Mouse (Mus musculus): ENCODE measurements around the gene Olfr524. TPM values are rescaled to one million over a fixed set of nuclear protein-coding genes. Genes with fewer than 3 reads are reported as not detected.

The Olfr524 gene
- polyA plus RNA-seq (2016; fragmentation: Nextera tagmentation; extraction: Ambion mirVana): not detected in 2 replicates

GRCm38 (mm10) chr7:140205864-140206263 lies at the start of gene Olfr524:
Gene Olfr524 (minus strand): TSS chr7:140205964.
- H3K27me3 ChIP-seq: no peaks in the 10 kb centered on the region
- H3K4me1 ChIP-seq: no peaks in the 10 kb centered on the region
- ATAC-seq (ENCODE audit: low FRiP score): no peak
- H3K4me2 ChIP-seq (replicated peaks): no peak within 1 kb of the TSS
- no peak within 1 kb of the TSS for H3K27ac ChIP-seq
- no peaks in the 10 kb centered on the region for H3K9me3 ChIP-seq (replicated peaks)
- H3K4me3 ChIP-seq: no peak within 1 kb of the TSS
- H3K9ac ChIP-seq: no peak within 1 kb of the TSS
- no peaks in the 10 kb centered on the region for H3K36me3 ChIP-seq

- no peaks in the 10 kb centered on the region for H3K27me3 ChIP-seq
- H3K9ac ChIP-seq: no peak overlapping the region
- H3K36me3 ChIP-seq: no peaks in the 10 kb centered on the region
- H3K4me1 ChIP-seq: no peaks in the 10 kb centered on the region
- ATAC-seq (ENCODE audit: low FRiP score): no peak
- H3K9me3 ChIP-seq (replicated peaks): no peaks in the 10 kb centered on the region
- H3K27ac ChIP-seq: no peak overlapping the region
- H3K4me3 ChIP-seq: no peak overlapping the region
- whole genome bisulfite sequencing: 88% methylated on average over 7 of the region's 7 CpGs
- H3K4me2 ChIP-seq (replicated peaks): no peak overlapping the region
Measured at GRCm38 (mm10) chr7:140253780-140254299, 48.1 kb upstream of the Olfr524 start.

- no peak within 1 kb of the TSS for H3K9ac ChIP-seq
- no peaks in the 10 kb centered on the region for H3K4me1 ChIP-seq
- H3K27ac ChIP-seq: no peak within 1 kb of the TSS
- 0 out of 2 replicates have a peak, but pooled peaks cover 4% of the 10 kb centered on the region for H3K9me3 ChIP-seq (replicated peaks)
- H3K4me2 ChIP-seq (replicated peaks): no peak within 1 kb of the TSS
- no peaks in the 10 kb centered on the region for H3K36me3 ChIP-seq
- no peak for ATAC-seq (ENCODE audit: low FRiP score)
- no peak within 1 kb of the TSS for H3K4me3 ChIP-seq
- 87% methylated on average over 4 of the region's 4 CpGs for WGBS
- H3K27me3 ChIP-seq: no peaks in the 10 kb centered on the region
Measured at GRCm38 (mm10) chr7:140247216-140247615, 41.5 kb upstream of the Olfr524 start, which contains the start of gene 5830411N06Rik. Gene 5830411N06Rik (plus strand): TSS chr7:140247284.

- no peak overlapping the region for H3K27ac ChIP-seq
- H3K4me1 ChIP-seq: no peaks in the 10 kb centered on the region
- no peak overlapping the region for H3K9ac ChIP-seq
- WGBS: 92% methylated on average over 3 of the region's 3 CpGs
- no peak overlapping the region for H3K4me2 ChIP-seq (replicated peaks)
- no peaks in the 10 kb centered on the region for H3K27me3 ChIP-seq
- H3K9me3 ChIP-seq (replicated peaks): no peaks in the 10 kb centered on the region
- ATAC-seq (ENCODE audit: low FRiP score): no peak
- H3K36me3 ChIP-seq: no peaks in the 10 kb centered on the region
- H3K4me3 ChIP-seq: no peak overlapping the region
Measured at GRCm38 (mm10) chr7:140233696-140234095, 27.9 kb upstream of the Olfr524 start.

- no peaks in the 10 kb centered on the region for H3K4me1 ChIP-seq
- no peak overlapping the region for H3K27ac ChIP-seq
- no peak overlapping the region for H3K4me2 ChIP-seq (replicated peaks)
- no peak for ATAC-seq (ENCODE audit: low FRiP score)
- H3K27me3 ChIP-seq: no peaks in the 10 kb centered on the region
- H3K9me3 ChIP-seq (replicated peaks): no peaks in the 10 kb centered on the region
- WGBS: 69% methylated on average over 2 of the region's 2 CpGs
- no peak overlapping the region for H3K9ac ChIP-seq
- no peak overlapping the region for H3K4me3 ChIP-seq
- H3K36me3 ChIP-seq: no peaks in the 10 kb centered on the region
Measured at GRCm38 (mm10) chr7:140231026-140231425, 25.3 kb upstream of the Olfr524 start.

- no peak for ATAC-seq (ENCODE audit: low FRiP score)
- H3K4me1 ChIP-seq: no peaks in the 10 kb centered on the region
- H3K9me3 ChIP-seq (replicated peaks): no peaks in the 10 kb centered on the region
- H3K27me3 ChIP-seq: no peaks in the 10 kb centered on the region
- H3K27ac ChIP-seq: no peak overlapping the region
- no peak overlapping the region for H3K4me2 ChIP-seq (replicated peaks)
- H3K9ac ChIP-seq: no peak overlapping the region
- no peak overlapping the region for H3K4me3 ChIP-seq
- H3K36me3 ChIP-seq: no peaks in the 10 kb centered on the region
- WGBS: 85% methylated on average over 13 of the region's 13 CpGs
Measured at GRCm38 (mm10) chr7:140228476-140228875, 22.7 kb upstream of the Olfr524 start.

- Histone ChIP-seq H3K9me3 (replicated peaks) (no peaks in the 10 kb centered on the region), H3K4me2 (replicated peaks) (no peak overlapping the region), H3K36me3 (no peaks in the 10 kb centered on the region), H3K4me1 (no peaks in the 10 kb centered on the region), H3K9ac (no peak overlapping the region), H3K27me3 (no peaks in the 10 kb centered on the region), H3K4me3 (no peak overlapping the region), H3K27ac (no peak overlapping the region)
- 87% methylated on average over 13 of the region's 13 CpGs for WGBS
- ATAC-seq (ENCODE audit: low FRiP score): no peak
Measured at GRCm38 (mm10) chr7:140224209-140224608, 18.4 kb upstream of the Olfr524 start.

GRCm38 (mm10) chr7:140220375-140220774 lies 14.6 kb upstream of the Olfr524 start:
- no peak for ATAC-seq (ENCODE audit: low FRiP score)
- Histone ChIP-seq H3K27me3 (no peaks in the 10 kb centered on the region), H3K4me1 (no peaks in the 10 kb centered on the region), H3K4me2 (replicated peaks) (no peak overlapping the region), H3K4me3 (no peak overlapping the region), H3K9ac (no peak overlapping the region), H3K9me3 (replicated peaks) (no peaks in the 10 kb centered on the region), H3K27ac (no peak overlapping the region), H3K36me3 (no peaks in the 10 kb centered on the region)
- WGBS: 78% methylated on average over 4 of the region's 4 CpGs

- no peaks in the 10 kb centered on the region for H3K4me1 ChIP-seq
- 19% methylated on average over 1 of the region's 1 CpGs for WGBS
Measured at GRCm38 (mm10) chr7:140219268-140219667, 13.5 kb upstream of the Olfr524 start.

GRCm38 (mm10) chr7:140217967-140218366 lies 12.2 kb upstream of the Olfr524 start, which contains the start of gene Cd163l1:
Gene Cd163l1 (plus strand): TSS chr7:140218267.
- 89% methylated on average over 2 of the region's 2 CpGs for WGBS
- ATAC-seq (ENCODE audit: low FRiP score): no peak

More at GRCm38 (mm10) chr7:140219268-140219667, 13.5 kb upstream of the Olfr524 start:
- Histone ChIP-seq H3K9me3 (replicated peaks) (no peaks in the 10 kb centered on the region), H3K9ac (no peak overlapping the region), H3K27ac (no peak overlapping the region), H3K4me2 (replicated peaks) (no peak overlapping the region), H3K27me3 (no peaks in the 10 kb centered on the region), H3K4me3 (no peak overlapping the region), H3K36me3 (no peaks in the 10 kb centered on the region)
- no peak for ATAC-seq (ENCODE audit: low FRiP score)

GRCm38 (mm10) chr7:140213841-140214240 lies 8.1 kb upstream of the Olfr524 start:
- H3K4me2 ChIP-seq (replicated peaks): no peak overlapping the region
- no peaks in the 10 kb centered on the region for H3K9me3 ChIP-seq (replicated peaks)
- no peaks in the 10 kb centered on the region for H3K36me3 ChIP-seq
- ATAC-seq (ENCODE audit: low FRiP score): no peak
- H3K9ac ChIP-seq: no peak overlapping the region
- no peaks in the 10 kb centered on the region for H3K4me1 ChIP-seq
- H3K27me3 ChIP-seq: no peaks in the 10 kb centered on the region
- H3K27ac ChIP-seq: no peak overlapping the region
- no peak overlapping the region for H3K4me3 ChIP-seq
- WGBS: 83% methylated on average over 5 of the region's 5 CpGs

More at GRCm38 (mm10) chr7:140217967-140218366, 12.2 kb upstream of the Olfr524 start, which contains the start of gene Cd163l1:
- H3K27me3 ChIP-seq: no peaks in the 10 kb centered on the region
- H3K27ac ChIP-seq: no peak within 1 kb of the TSS
- no peaks in the 10 kb centered on the region for H3K4me1 ChIP-seq
- H3K9ac ChIP-seq: no peak within 1 kb of the TSS
- H3K4me2 ChIP-seq (replicated peaks): no peak within 1 kb of the TSS
- no peaks in the 10 kb centered on the region for H3K36me3 ChIP-seq
- H3K4me3 ChIP-seq: no peak within 1 kb of the TSS
- H3K9me3 ChIP-seq (replicated peaks): no peaks in the 10 kb centered on the region

GRCm38 (mm10) chr7:140208677-140209076 lies 2.9 kb upstream of the Olfr524 start:
- no peaks in the 10 kb centered on the region for H3K9me3 ChIP-seq (replicated peaks)
- WGBS: 89% methylated on average over 3 of the region's 3 CpGs
- no peak overlapping the region for H3K4me3 ChIP-seq
- H3K27ac ChIP-seq: no peak overlapping the region
- H3K4me1 ChIP-seq: no peaks in the 10 kb centered on the region
- H3K9ac ChIP-seq: no peak overlapping the region
- ATAC-seq (ENCODE audit: low FRiP score): no peak
- no peak overlapping the region for H3K4me2 ChIP-seq (replicated peaks)
- no peaks in the 10 kb centered on the region for H3K36me3 ChIP-seq
- H3K27me3 ChIP-seq: no peaks in the 10 kb centered on the region

GRCm38 (mm10) chr7:140208153-140208552 lies 2.4 kb upstream of the Olfr524 start:
- WGBS: 81% methylated on average over 8 of the region's 8 CpGs
- no peak overlapping the region for H3K27ac ChIP-seq
- no peaks in the 10 kb centered on the region for H3K9me3 ChIP-seq (replicated peaks)
- no peak overlapping the region for H3K4me3 ChIP-seq
- no peak overlapping the region for H3K4me2 ChIP-seq (replicated peaks)
- no peak for ATAC-seq (ENCODE audit: low FRiP score)
- H3K9ac ChIP-seq: no peak overlapping the region
- no peaks in the 10 kb centered on the region for H3K4me1 ChIP-seq
- no peaks in the 10 kb centered on the region for H3K27me3 ChIP-seq
- no peaks in the 10 kb centered on the region for H3K36me3 ChIP-seq

All from hindbrain, embryonic 12.5 days (tissue).